Mouse (Mus musculus) liver, postnatal 0 days (tissue): ENCODE results near the gene Slc2a12.

Source experiments
- CTCF ChIP-seq: sonication (generic); IDR thresholded peaks from 2 replicates; pipeline ENCODE4 v1.5.1; 2016; ENCODE audit warnings: antibody characterized with exemption, low read depth
- EP300 ChIP-seq: IDR thresholded peaks from 2 replicates; pipeline ENCODE4 v1.6.1; 2016; ENCODE audit warnings: antibody characterized with exemption, low read depth, mild to moderate bottlenecking

GRCm38 (mm10) chr10:22712955-22713354, 68.1 kb downstream of the Slc2a12 start:
- TF ChIP-seq CTCF (no peak), EP300 (no peak)
